Mouse (Mus musculus): ENCODE data around the gene Xrcc4. TPM values are rescaled to one million over a fixed set of nuclear protein-coding genes. Genes with fewer than 3 reads are reported as not detected.
A peak's percentile ranks its signal among the peaks of the same experiment; 100 is the strongest.

The Xrcc4 gene
- total and polyA plus RNA-seq, 3 experiments, result 0.66 to 23.9 (median 17.8) TPM

DNA sequence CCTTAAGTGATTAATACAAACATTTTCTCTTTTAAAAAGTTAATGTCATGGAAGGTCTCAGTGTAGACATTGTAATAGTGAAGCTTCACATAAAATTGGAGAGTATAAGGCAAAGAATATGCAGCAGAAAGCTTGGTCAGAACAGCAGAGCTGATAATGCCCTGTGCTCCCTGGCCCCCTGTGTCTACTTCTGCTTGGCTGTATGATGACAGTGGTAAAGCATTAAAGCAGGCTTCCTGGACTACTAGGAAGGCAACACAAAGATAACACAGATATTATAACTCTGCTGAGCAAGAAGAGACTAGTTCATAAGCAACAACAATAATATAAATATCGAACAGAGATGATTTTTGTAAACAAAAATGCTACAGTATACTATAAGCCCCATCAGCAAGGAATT lies 199.2 kb downstream of the Xrcc4 start:
- ATAC-seq (ENCODE audit: extremely low read depth, insufficient number of reproducible peaks, low FRiP score, poor library complexity, severe bottlenecking), result no peak
- TF ChIP-seq TAL1 (conservative IDR thresholded peaks at IDR 0.05; ENCODE audit: low read depth, low read length) (no peak), GATA2 (IDR thresholded peaks at IDR 0.05; ENCODE audit: borderline replicate concordance, low read depth, low read length) (no peak), CTCF (IDR thresholded peaks at IDR 0.05; ENCODE audit: low read depth, low read length) (no peak), GATA1 (IDR thresholded peaks at IDR 0.05; ENCODE audit: borderline replicate concordance, low read length) (no peak), POLR2AphosphoS5 (IDR thresholded peaks at IDR 0.05; ENCODE audit: insufficient replicate concordance, low read depth, low read length) (no peak)
- no peaks in the 10 kb centered on the region for H3K4me1 ChIP-seq (ENCODE audit: insufficient read depth, low read depth, low read length)
- H3K27me3 ChIP-seq (ENCODE audit: insufficient read depth, low read length), result no peaks in the 10 kb centered on the region
- no peak for DNase-seq (ENCODE audit: low spot score)
- no peaks in the 10 kb centered on the region for H3K36me3 ChIP-seq (replicated peaks)
- H3K4me3 ChIP-seq (ENCODE audit: low read depth, low read length), result no peak overlapping the region
- H3K9me3 ChIP-seq (replicated peaks), result no peaks in the 10 kb centered on the region

DNA sequence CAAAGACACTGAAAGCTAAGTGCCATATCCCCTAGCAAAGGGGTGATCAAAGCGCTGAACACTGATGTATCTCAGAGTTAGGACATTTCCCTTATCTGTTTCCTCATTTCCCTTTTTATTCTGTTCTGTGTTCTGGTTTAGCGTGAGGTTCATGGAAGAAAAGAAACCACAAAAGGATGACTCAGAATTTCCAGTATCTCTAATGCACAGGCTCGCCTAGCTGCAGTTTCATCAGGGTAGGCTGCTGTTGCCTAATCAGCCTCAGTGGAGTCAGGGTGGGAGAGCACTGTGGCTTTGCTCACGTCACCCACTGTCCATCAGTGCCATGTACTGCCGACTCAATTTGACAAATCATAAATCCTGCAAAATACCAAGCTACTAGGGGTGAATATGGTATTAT lies 200.3 kb downstream of the Xrcc4 start:
- ATAC-seq (ENCODE audit: extremely low read depth, insufficient number of reproducible peaks, low FRiP score, poor library complexity, severe bottlenecking) (peak; percentile 96), DNase-seq (ENCODE audit: low spot score) (no peak)
- Histone ChIP-seq H3K27me3 (ENCODE audit: insufficient read depth, low read length) (no peaks in the 10 kb centered on the region), H3K36me3 (replicated peaks) (no peaks in the 10 kb centered on the region), H3K9me3 (replicated peaks) (no peaks in the 10 kb centered on the region), H3K4me1 (ENCODE audit: insufficient read depth, low read depth, low read length) (no peaks in the 10 kb centered on the region), H3K4me3 (ENCODE audit: low read depth, low read length) (no peak overlapping the region)
- TF ChIP-seq CTCF (IDR thresholded peaks at IDR 0.05; ENCODE audit: low read depth, low read length), result no peak
- peak; percentile 44 for TF ChIP-seq TAL1 (conservative IDR thresholded peaks at IDR 0.05; ENCODE audit: low read depth, low read length)

- Histone ChIP-seq H3K27me3 (ENCODE audit: insufficient read depth, low read length) (no peaks in the 10 kb centered on the region), H3K36me3 (replicated peaks) (no peaks in the 10 kb centered on the region), H3K9me3 (replicated peaks) (no peaks in the 10 kb centered on the region), H3K4me3 (ENCODE audit: low read depth, low read length) (no peak overlapping the region), H3K4me1 (ENCODE audit: insufficient read depth, low read depth, low read length) (no peaks in the 10 kb centered on the region)
- ATAC-seq (ENCODE audit: extremely low read depth, insufficient number of reproducible peaks, low FRiP score, poor library complexity, severe bottlenecking) (no peak), DNase-seq (ENCODE audit: low spot score) (no peak)
- TF ChIP-seq GATA1 (IDR thresholded peaks at IDR 0.05; ENCODE audit: borderline replicate concordance, low read length), result no peak
Observed at GRCm38 (mm10) chr13:89883523-89883922, 205.9 kb downstream of the Xrcc4 start.

- Histone ChIP-seq H3K27me3 (ENCODE audit: insufficient read depth, low read length) (no peaks in the 10 kb centered on the region), H3K4me3 (ENCODE audit: low read depth, low read length) (no peak overlapping the region), H3K9me3 (replicated peaks) (no peaks in the 10 kb centered on the region), H3K4me1 (ENCODE audit: insufficient read depth, low read depth, low read length) (no peaks in the 10 kb centered on the region), H3K36me3 (replicated peaks) (no peaks in the 10 kb centered on the region)
- TF ChIP-seq CTCF (IDR thresholded peaks at IDR 0.05; ENCODE audit: low read depth, low read length) (no peak), TAL1 (conservative IDR thresholded peaks at IDR 0.05; ENCODE audit: low read depth, low read length) (no peak)
- no peak for DNase-seq (ENCODE audit: low spot score)
- no peak for ATAC-seq (ENCODE audit: extremely low read depth, insufficient number of reproducible peaks, low FRiP score, poor library complexity, severe bottlenecking)
Observed at GRCm38 (mm10) chr13:89881281-89881680, 208.1 kb downstream of the Xrcc4 start.

- no peak for DNase-seq (ENCODE audit: low spot score)
- Histone ChIP-seq H3K36me3 (replicated peaks) (no peaks in the 10 kb centered on the region), H3K4me1 (ENCODE audit: insufficient read depth, low read depth, low read length) (no peaks in the 10 kb centered on the region), H3K9me3 (replicated peaks) (no peaks in the 10 kb centered on the region), H3K27me3 (ENCODE audit: insufficient read depth, low read length) (no peaks in the 10 kb centered on the region), H3K4me3 (ENCODE audit: low read depth, low read length) (no peak overlapping the region)
- no peak for TF ChIP-seq CTCF (IDR thresholded peaks at IDR 0.05; ENCODE audit: low read depth, low read length)
- no peak for TF ChIP-seq GATA2 (IDR thresholded peaks at IDR 0.05; ENCODE audit: borderline replicate concordance, low read depth, low read length)
- TF ChIP-seq TAL1 (conservative IDR thresholded peaks at IDR 0.05; ENCODE audit: low read depth, low read length), result no peak
- no peak for TF ChIP-seq POLR2AphosphoS5 (IDR thresholded peaks at IDR 0.05; ENCODE audit: insufficient replicate concordance, low read depth, low read length)
- no peak for TF ChIP-seq GATA1 (IDR thresholded peaks at IDR 0.05; ENCODE audit: borderline replicate concordance, low read length)
- ATAC-seq (ENCODE audit: extremely low read depth, insufficient number of reproducible peaks, low FRiP score, poor library complexity, severe bottlenecking), result no peak
Observed at GRCm38 (mm10) chr13:89878832-89879468, 210.5 kb downstream of the Xrcc4 start.

GRCm38 (mm10) chr13:89875499-89875898 lies 213.9 kb downstream of the Xrcc4 start:
- H3K4me1 ChIP-seq (ENCODE audit: insufficient read depth, low read depth, low read length), result no peaks in the 10 kb centered on the region
- H3K9me3 ChIP-seq (replicated peaks), result no peaks in the 10 kb centered on the region
- DNase-seq (ENCODE audit: low spot score) (no peak), ATAC-seq (ENCODE audit: extremely low read depth, insufficient number of reproducible peaks, low FRiP score, poor library complexity, severe bottlenecking) (no peak)
- H3K36me3 ChIP-seq (replicated peaks), result no peaks in the 10 kb centered on the region
- TF ChIP-seq POLR2AphosphoS5 (IDR thresholded peaks at IDR 0.05; ENCODE audit: insufficient replicate concordance, low read depth, low read length), result no peak
- TF ChIP-seq GATA2 (IDR thresholded peaks at IDR 0.05; ENCODE audit: borderline replicate concordance, low read depth, low read length), result no peak
- TF ChIP-seq GATA1 (IDR thresholded peaks at IDR 0.05; ENCODE audit: borderline replicate concordance, low read length), result no peak
- TF ChIP-seq CTCF (IDR thresholded peaks at IDR 0.05; ENCODE audit: low read depth, low read length), result no peak
- TF ChIP-seq TAL1 (conservative IDR thresholded peaks at IDR 0.05; ENCODE audit: low read depth, low read length), result no peak
- H3K27me3 ChIP-seq (ENCODE audit: insufficient read depth, low read length), result no peaks in the 10 kb centered on the region
- no peak overlapping the region for H3K4me3 ChIP-seq (ENCODE audit: low read depth, low read length)

- H3K4me3 ChIP-seq (ENCODE audit: low read depth, low read length), result no peak overlapping the region
- DNase-seq (ENCODE audit: low spot score) (no peak), ATAC-seq (ENCODE audit: extremely low read depth, insufficient number of reproducible peaks, low FRiP score, poor library complexity, severe bottlenecking) (no peak)
- H3K9me3 ChIP-seq (replicated peaks), result no peaks in the 10 kb centered on the region
- no peak for TF ChIP-seq GATA2 (IDR thresholded peaks at IDR 0.05; ENCODE audit: borderline replicate concordance, low read depth, low read length)
- TF ChIP-seq TAL1 (conservative IDR thresholded peaks at IDR 0.05; ENCODE audit: low read depth, low read length), result no peak
- no peak for TF ChIP-seq CTCF (IDR thresholded peaks at IDR 0.05; ENCODE audit: low read depth, low read length)
- TF ChIP-seq POLR2AphosphoS5 (IDR thresholded peaks at IDR 0.05; ENCODE audit: insufficient replicate concordance, low read depth, low read length), result no peak
- TF ChIP-seq GATA1 (IDR thresholded peaks at IDR 0.05; ENCODE audit: borderline replicate concordance, low read length), result no peak
- H3K36me3 ChIP-seq (replicated peaks), result no peaks in the 10 kb centered on the region
- H3K4me1 ChIP-seq (ENCODE audit: insufficient read depth, low read depth, low read length), result no peaks in the 10 kb centered on the region
- H3K27me3 ChIP-seq (ENCODE audit: insufficient read depth, low read length), result no peaks in the 10 kb centered on the region
Observed at GRCm38 (mm10) chr13:89872725-89873124, 216.7 kb downstream of the Xrcc4 start.

Measured in G1E (cell line).